Mouse (Mus musculus) heart, postnatal 14 days (tissue): Measurements from ENCODE around the gene Ginm1. TPM values are rescaled to one million over a fixed set of nuclear protein-coding genes. Genes with fewer than 3 reads are reported as not detected.

ENCODE experiments used
- DNase-seq, 2 experiments: peaks; one replicate each; pipeline ENCODE4 v3.0.0; 2021 to 2022
- intact Hi-C: fragments of 180-260 bp; cut with DNase I; formaldehyde crosslinking; loops from one replicate; pipeline ENCODE4 v1.15.1; 2025
- long read RNA-seq, 2 experiments: library from polyadenylated mRNA; stranded (forward); transcript quantifications; one replicate each; pipeline ENCODE4 v2.0.0; 2021
- total RNA-seq, 2 experiments: library from RNA; stranded (reverse); gene quantifications; 2 replicates each; pipeline ENCODE4 v1.2.3; 2021

Ginm1 gene
- 10 to 100 TPM; 83.4 to 96.4 TPM for total RNA-seq
- long read RNA-seq, experiment 1, transcript Ginm1-201 (8 exons, 1,557 nt) = minor isoform, 15 of 214 reads
- long read RNA-seq, experiment 1, transcript Ginm1-204 (8 exons, 1,525 nt) = major isoform, 191 of 214 reads
- long read RNA-seq, experiment 1, partial matches to known transcripts = 2 of 214 reads
- long read RNA-seq, experiment 1, other reads (novel, unspliced or antisense) = 5 of 214 reads
- long read RNA-seq, experiment 2, transcript Ginm1-204 (8 exons, 1,525 nt) = major isoform, 135 of 155 reads
- long read RNA-seq, experiment 2, transcript Ginm1-201 (8 exons, 1,557 nt) = minor isoform, 11 of 155 reads
- long read RNA-seq, experiment 2, partial matches to known transcripts = 3 of 155 reads
- long read RNA-seq, experiment 2, other reads (novel, unspliced or antisense) = 4 of 155 reads

DNA sequence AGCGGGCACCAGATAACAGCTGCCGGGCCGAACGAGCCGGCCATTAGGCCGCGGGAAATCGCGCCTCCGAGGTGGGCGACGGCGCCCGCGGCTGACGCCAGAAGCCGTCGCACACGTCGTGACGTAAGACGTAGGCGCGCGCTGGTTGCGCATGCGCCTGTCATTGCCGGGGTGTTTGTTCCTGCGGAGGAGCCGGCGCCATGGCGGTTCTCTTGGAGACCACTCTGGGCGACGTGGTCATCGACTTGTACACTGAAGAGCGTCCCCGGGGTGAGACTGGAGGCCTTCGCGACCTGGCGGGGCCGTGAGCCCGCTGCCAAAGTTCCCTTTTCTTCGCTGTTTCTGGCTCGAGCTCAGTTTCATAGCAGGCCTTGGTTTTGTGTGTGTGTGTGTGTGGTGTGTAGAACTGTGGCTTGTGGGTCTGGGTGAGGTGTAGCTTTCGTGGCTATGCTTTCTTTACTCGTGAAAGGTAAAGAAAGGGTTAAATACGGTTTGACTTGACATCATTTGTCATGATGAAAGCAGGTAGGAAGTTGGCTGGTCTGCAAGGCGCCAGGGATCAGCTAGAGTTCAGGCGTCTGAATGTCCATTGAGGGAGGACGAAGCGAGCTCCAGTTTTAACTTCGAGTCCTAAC is at the start of gene Ginm1, which contains the start of gene Ppil4:
Gene Ginm1, minus strand, starts transcription at position 74 of the 635 bp plus-strand sequence.
Gene Ppil4, plus strand, starts transcription at position 141 of the 635 bp plus-strand sequence.
- intact Hi-C loops = no loop called here
- peak; percentile 93 to 96 for DNase-seq

DNA sequence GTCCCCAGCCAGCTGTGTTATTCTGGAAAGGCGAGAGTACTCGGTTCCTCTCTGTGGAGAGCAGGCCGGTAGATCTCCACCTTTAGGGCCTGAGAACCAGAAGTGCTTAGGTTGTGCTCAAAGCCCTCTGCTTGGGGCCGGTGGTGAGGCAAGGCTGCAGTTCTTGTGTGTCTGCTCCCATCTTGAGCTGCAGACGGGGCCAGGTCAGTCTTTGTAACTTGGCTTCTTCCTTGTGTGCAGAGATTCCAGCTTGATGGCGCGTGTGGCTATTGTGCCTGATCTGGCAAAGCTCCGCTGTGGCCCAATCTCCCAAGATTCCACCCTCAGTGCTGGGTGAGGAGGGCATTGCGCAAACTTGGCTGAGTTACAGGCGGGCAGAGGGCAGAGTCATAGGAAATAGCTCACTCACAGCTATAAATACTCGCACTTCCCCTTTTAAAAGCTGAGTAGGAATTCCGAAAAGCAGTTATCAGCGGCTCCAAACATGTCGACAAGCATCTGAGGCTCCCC is 49.0 kb upstream of the Ginm1 start:
- DNase-seq = peak; percentile 79 to 84
- intact Hi-C loops = no loop called here

DNA sequence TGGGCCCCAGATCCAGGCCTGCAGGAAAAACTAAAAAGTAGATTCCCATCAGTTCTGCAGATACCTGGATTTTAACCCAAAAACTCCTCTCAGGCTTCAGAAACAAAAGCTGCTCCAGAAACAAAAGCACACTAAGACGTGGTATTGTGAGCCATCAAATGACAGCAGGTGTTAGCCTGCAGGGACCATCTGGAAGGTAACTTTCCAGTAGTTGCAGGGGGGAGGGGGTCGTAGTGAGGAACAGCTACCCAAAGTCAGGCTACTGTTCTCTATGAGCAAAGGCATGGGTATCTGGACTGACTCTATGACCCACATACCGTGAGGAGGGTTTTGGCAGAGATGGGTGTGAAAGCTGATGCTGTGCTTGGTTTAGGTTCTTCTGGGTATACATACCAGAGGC is 48.2 kb upstream of the Ginm1 start:
- DNase-seq = no peak
- intact Hi-C loops = no loop called here

DNA sequence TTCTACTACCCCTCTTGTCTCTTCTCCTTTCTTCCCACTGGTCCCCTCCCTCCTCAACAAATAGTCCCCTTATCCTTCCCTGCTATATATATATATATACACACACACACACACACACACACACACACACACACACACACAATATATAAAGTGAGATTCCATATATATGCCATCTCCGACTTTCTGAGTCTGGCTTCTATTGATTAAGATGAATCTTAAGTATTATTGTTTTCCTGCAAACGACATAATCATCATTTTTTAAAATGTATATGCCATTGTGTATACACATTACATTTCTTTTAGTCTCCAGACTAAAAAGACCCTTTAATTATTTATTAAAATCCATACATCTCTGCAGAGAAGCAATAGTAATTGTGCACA is 47.7 kb upstream of the Ginm1 start:
- intact Hi-C loops = no loop called here
- no peak for DNase-seq

- DNase-seq = peak; percentile 18 to 32
- intact Hi-C loops = no loop called here
Measured at GRCm38 (mm10) chr10:7839551-7840352, 47.1 kb upstream of the Ginm1 start.

DNA sequence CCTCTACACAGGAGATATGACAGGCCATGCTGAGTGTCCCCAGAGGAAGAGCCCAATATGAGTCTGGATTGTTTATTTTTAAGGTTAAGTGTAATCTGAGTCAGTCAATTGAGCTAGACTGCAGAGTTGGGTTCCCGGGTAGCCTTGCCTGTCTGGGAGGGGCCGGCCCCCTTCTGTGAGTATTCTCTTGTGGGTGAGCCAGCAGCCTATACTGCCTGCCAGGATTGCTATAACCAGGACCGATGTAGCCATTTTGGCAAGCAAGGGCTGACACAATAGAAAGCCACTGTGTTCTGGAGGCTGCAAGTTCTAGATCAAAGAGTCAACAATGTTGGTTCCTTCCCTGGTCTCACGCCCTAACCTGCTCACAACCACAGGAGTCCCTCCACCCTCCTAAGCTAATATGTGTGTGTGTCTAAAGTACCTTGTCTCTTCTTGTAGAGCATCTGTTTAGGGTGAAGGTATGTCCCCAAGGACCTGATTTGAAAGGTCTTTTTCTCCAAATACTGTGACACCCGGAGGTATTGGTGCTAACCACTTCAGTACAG is 46.3 kb upstream of the Ginm1 start:
- no peak for DNase-seq
- intact Hi-C loops = no loop called here

- intact Hi-C loops = no loop called here
- DNase-seq = no peak
Measured at GRCm38 (mm10) chr10:7838036-7838435, 45.4 kb upstream of the Ginm1 start.

DNA sequence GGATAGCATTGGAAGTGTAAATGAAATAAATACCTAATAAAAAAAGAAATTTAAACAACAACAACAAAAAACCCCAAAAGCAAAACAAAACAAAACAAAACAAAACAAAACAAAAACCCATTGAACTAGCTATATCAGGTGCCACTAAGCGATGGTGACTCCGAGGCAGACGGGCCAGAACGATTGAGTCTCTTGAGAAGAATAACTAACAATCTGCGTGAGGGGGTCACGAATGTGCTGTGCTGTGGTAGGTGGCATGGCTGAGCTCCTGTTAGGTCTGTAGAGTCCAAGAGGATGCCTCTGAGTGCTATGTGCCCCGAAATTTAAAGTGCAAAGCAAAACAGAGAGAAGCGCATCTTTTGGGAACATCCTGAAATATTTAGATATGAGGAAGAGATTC is 44.8 kb upstream of the Ginm1 start:
- intact Hi-C loops = no loop called here
- DNase-seq = no peak

GRCm38 (mm10) chr10:7836902-7837301 is 44.3 kb upstream of the Ginm1 start:
- intact Hi-C loops = no loop called here
- no peak for DNase-seq

DNA sequence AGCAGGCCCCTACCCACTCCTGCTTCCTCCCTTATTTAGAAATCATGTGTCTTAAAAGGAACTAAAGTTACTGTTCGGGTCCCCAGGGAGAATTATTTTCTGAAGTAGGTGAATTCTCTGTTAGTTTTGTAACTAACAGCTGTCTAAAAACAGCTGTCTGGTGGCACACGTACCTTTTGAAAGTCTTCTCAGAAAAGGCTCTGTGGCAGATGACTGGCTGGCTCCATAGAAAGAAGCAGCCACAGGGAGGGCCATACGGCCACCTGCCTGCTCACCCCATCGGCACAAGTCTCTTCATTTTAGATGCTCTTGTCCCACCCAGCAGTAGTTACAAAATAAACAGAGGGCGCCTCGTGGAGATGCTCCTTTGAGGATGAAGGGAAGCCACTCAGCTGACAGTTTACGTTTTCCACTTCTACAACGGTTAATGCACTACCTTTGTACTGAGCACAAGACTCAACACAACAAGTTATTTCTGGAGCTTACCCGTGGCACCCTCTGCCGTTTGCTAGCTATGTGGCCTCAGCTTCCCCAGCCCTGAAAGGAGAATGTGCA is 42.1 kb upstream of the Ginm1 start:
- intact Hi-C loops = loop anchor here (5.0 kb wide), 1 partner anchor 33 kb away; no protein-coding TSS in a partner anchor

GRCm38 (mm10) chr10:7833377-7834165 is 40.9 kb upstream of the Ginm1 start:
- intact Hi-C loops = loop anchor here (5.0 kb wide), 1 partner anchor 34 kb away; no protein-coding TSS in a partner anchor
- DNase-seq = no peak

More for the DNA sequence above, 42.1 kb upstream of the Ginm1 start:
- no peak for DNase-seq

DNA sequence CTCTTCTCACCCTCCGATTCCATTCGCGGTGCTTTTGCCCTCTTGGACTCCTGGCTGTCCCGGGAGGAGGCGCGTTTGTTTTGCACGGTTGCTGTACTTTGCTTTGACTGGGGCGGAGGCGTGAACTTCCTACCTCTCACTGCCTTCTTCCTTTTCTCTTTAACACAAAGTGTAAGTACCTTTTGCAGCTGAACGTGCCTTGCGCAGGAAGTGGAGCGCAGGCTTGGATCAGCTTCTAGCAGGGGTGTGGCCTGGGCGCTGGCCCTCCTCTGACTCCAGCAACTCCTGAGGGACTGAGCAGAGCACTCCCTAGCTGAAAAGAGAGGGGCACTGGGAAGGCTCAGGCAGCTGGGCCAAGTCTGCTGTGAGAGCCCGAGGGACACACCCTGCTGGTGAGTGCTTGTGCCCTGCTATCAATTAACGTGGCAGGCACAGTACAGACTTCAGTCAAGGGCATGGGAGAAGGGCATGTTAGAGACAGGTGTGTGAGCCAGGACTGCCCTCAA is 39.6 kb upstream of the Ginm1 start, which contains the start of gene Zc3h12d:
Gene Zc3h12d, plus strand, starts transcription at position 300 of the 506 bp plus-strand sequence.
- DNase-seq = peak; percentile 31 to 43
- intact Hi-C loops = loop anchor here (5.0 kb wide), 1 partner anchor 35 kb away; no protein-coding TSS in a partner anchor

- intact Hi-C loops = no loop called here
- DNase-seq = no peak
Measured at GRCm38 (mm10) chr10:7826106-7826505, 33.5 kb upstream of the Ginm1 start.

- DNase-seq = no peak
Measured at GRCm38 (mm10) chr10:7825281-7825665, 32.6 kb upstream of the Ginm1 start.

GRCm38 (mm10) chr10:7824663-7825280 is 32.1 kb upstream of the Ginm1 start:
- DNase-seq = no peak
- intact Hi-C loops = no loop called here

More at GRCm38 (mm10) chr10:7825281-7825665, 32.6 kb upstream of the Ginm1 start:
- intact Hi-C loops = no loop called here

GRCm38 (mm10) chr10:7821981-7822380 is 29.4 kb upstream of the Ginm1 start:
- intact Hi-C loops = no loop called here
- DNase-seq = no peak

GRCm38 (mm10) chr10:7820171-7820570 is 27.5 kb upstream of the Ginm1 start:
- intact Hi-C loops = no loop called here
- no peak for DNase-seq

GRCm38 (mm10) chr10:7819603-7820002 is 27.0 kb upstream of the Ginm1 start:
- intact Hi-C loops = no loop called here
- no peak for DNase-seq
